ENCODE assay signal across 16 mouse cellular contexts in the genomic region with DNA sequence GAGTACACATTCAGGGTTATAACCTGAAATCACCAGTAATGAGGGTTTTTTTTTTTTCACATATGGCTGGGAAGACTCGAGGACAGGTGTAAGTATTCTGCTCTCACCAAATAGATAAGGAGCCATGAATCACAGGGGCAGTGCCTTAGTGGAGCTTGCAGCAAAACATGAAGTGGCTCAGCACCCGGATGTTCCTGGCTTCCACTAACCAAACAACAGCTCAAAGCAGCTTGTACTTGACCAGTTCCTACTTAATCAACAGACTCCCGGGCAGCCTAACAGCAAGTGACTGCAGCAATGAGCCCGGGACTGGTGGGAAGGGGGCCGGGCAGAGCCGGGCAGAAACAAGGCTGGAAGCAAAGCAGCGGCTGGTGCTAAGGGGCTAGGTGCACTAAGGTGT. TPM values are rescaled to one million over a fixed set of nuclear protein-coding genes. Genes with fewer than 3 reads are reported as not detected.
A peak's percentile ranks its signal among the peaks of the same experiment; 100 is the strongest.
DNase-seq lines count a peak whose midpoint lies in the region; ATAC-seq and TF ChIP-seq lines count a peak whose summit lies in the region.
"Had no signal": no experiment of that assay in that cellular context is flagged by ENCODE, and none has a peak within 500 bp of the region (broad histone marks: within the 10 kb centered on the region; RNA-seq: fewer than 3 reads in every experiment).

No protein-coding gene starts in this region.

- H3K9me3 ChIP-seq in heart, embryonic 13.5 days: 0 out of 2 replicates have a peak, but pooled peaks cover 3% of the 10 kb centered on the region
- no peaks in the 10 kb centered on the region for H3K9me3 ChIP-seq in heart, embryonic 10.5 days
- H3K9me3 ChIP-seq in midbrain, postnatal 0 days (ENCODE audit: low read length): no peaks in the 10 kb centered on the region
- no peaks in the 10 kb centered on the region for H3K9me3 ChIP-seq in midbrain, embryonic 10.5 days (replicated peaks)
- no peaks in the 10 kb centered on the region for H3K9me3 ChIP-seq in limb, embryonic 12.5 days
- H3K9me3 ChIP-seq in stomach, postnatal 0 days (ENCODE audit: control insufficient read depth, low read length): no peaks in the 10 kb centered on the region
- no peaks in the 10 kb centered on the region for H3K9me3 ChIP-seq in kidney, embryonic 14.5 days (ENCODE audit: control insufficient read depth, low read length)
- H3K9me3 ChIP-seq: limb, embryonic 15.5 days; lung, embryonic 15.5 days; midbrain, embryonic 15.5 days; neural tube, embryonic 12.5 days had no signal

- 0 out of 2 replicates have a peak, but pooled peaks cover 3% of the 10 kb centered on the region for H3K36me3 ChIP-seq in heart, embryonic 13.5 days
- H3K36me3 ChIP-seq in heart, embryonic 10.5 days: no peaks in the 10 kb centered on the region
- no peaks in the 10 kb centered on the region for H3K36me3 ChIP-seq in midbrain, postnatal 0 days (ENCODE audit: insufficient read depth, low read length)
- no peaks in the 10 kb centered on the region for H3K36me3 ChIP-seq in midbrain, embryonic 10.5 days
- no peaks in the 10 kb centered on the region for H3K36me3 ChIP-seq in limb, embryonic 12.5 days
- no peaks in the 10 kb centered on the region for H3K36me3 ChIP-seq in stomach, postnatal 0 days (ENCODE audit: control insufficient read depth, insufficient read depth, low read length)
- H3K36me3 ChIP-seq in kidney, embryonic 14.5 days (ENCODE audit: control insufficient read depth, insufficient read depth, low read length): no peaks in the 10 kb centered on the region
- H3K36me3 ChIP-seq: limb, embryonic 15.5 days; lung, embryonic 15.5 days; midbrain, embryonic 15.5 days; neural tube, embryonic 12.5 days had no signal

- H3K9ac ChIP-seq in heart, embryonic 13.5 days: no peak overlapping the region
- no peak overlapping the region for H3K9ac ChIP-seq in midbrain, postnatal 0 days (replicated peaks; ENCODE audit: low read length, poor library complexity, severe bottlenecking)
- no peak overlapping the region for H3K9ac ChIP-seq in limb, embryonic 12.5 days (replicated peaks)
- no peak overlapping the region for H3K9ac ChIP-seq in stomach, postnatal 0 days (ENCODE audit: low read length)
- H3K9ac ChIP-seq in kidney, embryonic 14.5 days (ENCODE audit: low read depth, low read length): no peak overlapping the region
- H3K9ac ChIP-seq: limb, embryonic 15.5 days; lung, embryonic 15.5 days; midbrain, embryonic 15.5 days; neural tube, embryonic 12.5 days had no signal

- WGBS in heart, embryonic 13.5 days: 29% methylated on average over 7 of the region's 7 CpGs
- WGBS in heart, embryonic 10.5 days: 31% methylated on average over 7 of the region's 7 CpGs
- WGBS in midbrain, postnatal 0 days: 71% methylated on average over 7 of the region's 7 CpGs
- WGBS in midbrain, embryonic 10.5 days: 76% methylated on average over 7 of the region's 7 CpGs
- WGBS in limb, embryonic 12.5 days: 49% methylated on average over 7 of the region's 7 CpGs
- WGBS in stomach, postnatal 0 days: 34% methylated on average over 7 of the region's 7 CpGs
- 63% methylated on average over 7 of the region's 7 CpGs for WGBS in kidney, embryonic 14.5 days

- no peak for TF ChIP-seq EP300 in stomach, postnatal 0 days (optimal IDR thresholded peaks at IDR 0.05)

- H3K27ac ChIP-seq in heart, embryonic 13.5 days (replicated peaks): no peak overlapping the region
- no peak overlapping the region for H3K27ac ChIP-seq in heart, embryonic 10.5 days
- 0 out of 2 replicates have a peak overlapping the region, but pooled peaks have one; percentile 18 for H3K27ac ChIP-seq in midbrain, postnatal 0 days (ENCODE audit: low read depth, low read length)
- H3K27ac ChIP-seq in midbrain, embryonic 10.5 days (replicated peaks): no peak overlapping the region
- peak overlapping the region; percentile 92 for H3K27ac ChIP-seq in limb, embryonic 12.5 days
- peak overlapping the region; percentile 30; the same call in 1 of the 2 replicates for H3K27ac ChIP-seq in stomach, postnatal 0 days (replicated peaks)
- H3K27ac ChIP-seq in kidney, embryonic 14.5 days (ENCODE audit: low read depth, low read length): no peak overlapping the region
- H3K27ac ChIP-seq: lung, embryonic 15.5 days; neural tube, embryonic 12.5 days had no signal

- TF ChIP-seq CTCF in midbrain, postnatal 0 days (IDR thresholded peaks at IDR 0.05): no peak
- TF ChIP-seq CTCF in stomach, postnatal 0 days (IDR thresholded peaks at IDR 0.05; ENCODE audit: low read depth): no peak

- H3K4me1 ChIP-seq in heart, embryonic 13.5 days: peaks cover 53% of the 10 kb centered on the region
- H3K4me1 ChIP-seq in heart, embryonic 10.5 days: peaks cover 40% of the 10 kb centered on the region
- H3K4me1 ChIP-seq in midbrain, postnatal 0 days (ENCODE audit: insufficient read depth, low read length): peaks cover 7% of the 10 kb centered on the region; the same call in 1 of the 2 replicates
- H3K4me1 ChIP-seq in midbrain, embryonic 10.5 days: peaks cover 20% of the 10 kb centered on the region
- H3K4me1 ChIP-seq in limb, embryonic 12.5 days (replicated peaks): peaks cover 57% of the 10 kb centered on the region
- no peaks in the 10 kb centered on the region; the same call in 1 of the 2 replicates for H3K4me1 ChIP-seq in stomach, postnatal 0 days (replicated peaks; ENCODE audit: control insufficient read depth, insufficient read depth)
- H3K4me1 ChIP-seq in kidney, embryonic 14.5 days (ENCODE audit: control insufficient read depth, insufficient read depth, low read length): 0 out of 2 replicates have a peak, but pooled peaks cover 5% of the 10 kb centered on the region

- DNase-seq in heart, embryonic 10.5 days (ENCODE audit: low spot score): no peak
- no peak for DNase-seq in midbrain, postnatal 0 days (ENCODE audit: low spot score)
- no peak for DNase-seq in midbrain, embryonic 10.5 days (ENCODE audit: low spot score)
- DNase-seq in stomach, postnatal 0 days (ENCODE audit: low spot score): peak; percentile 76
- DNase-seq in adrenal gland, postnatal 10 days: no peak
- DNase-seq: adrenal gland, adult 2 months; B cell, adult 2 months; cerebellum, adult 2 months; kidney, postnatal 36 days had no signal

- no peak overlapping the region for H3K4me3 ChIP-seq in heart, embryonic 13.5 days
- no peak overlapping the region for H3K4me3 ChIP-seq in heart, embryonic 10.5 days
- H3K4me3 ChIP-seq in midbrain, postnatal 0 days (ENCODE audit: low read depth, low read length): no peak overlapping the region
- H3K4me3 ChIP-seq in midbrain, embryonic 10.5 days: no peak overlapping the region
- no peak overlapping the region for H3K4me3 ChIP-seq in limb, embryonic 12.5 days (replicated peaks)
- no peak overlapping the region for H3K4me3 ChIP-seq in stomach, postnatal 0 days (ENCODE audit: low read depth, low read length)
- H3K4me3 ChIP-seq in kidney, embryonic 14.5 days (ENCODE audit: low read length): no peak overlapping the region
- H3K4me3 ChIP-seq: limb, embryonic 15.5 days; lung, embryonic 15.5 days; midbrain, embryonic 15.5 days; neural tube, embryonic 12.5 days had no signal

- peak overlapping the region; percentile 30 for H3K4me2 ChIP-seq in heart, embryonic 13.5 days
- no peak overlapping the region for H3K4me2 ChIP-seq in midbrain, postnatal 0 days (ENCODE audit: low read depth, low read length, poor library complexity, severe bottlenecking)
- peak overlapping the region; percentile 47 for H3K4me2 ChIP-seq in limb, embryonic 12.5 days
- H3K4me2 ChIP-seq in stomach, postnatal 0 days (replicated peaks; ENCODE audit: low read depth): no peak overlapping the region
- no peak overlapping the region for H3K4me2 ChIP-seq in kidney, embryonic 14.5 days (replicated peaks; ENCODE audit: low read depth, low read length)
- H3K4me2 ChIP-seq: limb, embryonic 15.5 days; lung, embryonic 15.5 days; midbrain, embryonic 15.5 days; neural tube, embryonic 12.5 days had no signal

- H3K27me3 ChIP-seq in heart, embryonic 13.5 days (replicated peaks): no peaks in the 10 kb centered on the region
- no peaks in the 10 kb centered on the region for H3K27me3 ChIP-seq in heart, embryonic 10.5 days (ENCODE audit: insufficient read depth, poor library complexity, severe bottlenecking)
- no peaks in the 10 kb centered on the region for H3K27me3 ChIP-seq in midbrain, postnatal 0 days (ENCODE audit: insufficient read depth, low read length)
- no peaks in the 10 kb centered on the region for H3K27me3 ChIP-seq in midbrain, embryonic 10.5 days (ENCODE audit: low read depth, poor library complexity, severe bottlenecking)
- no peaks in the 10 kb centered on the region for H3K27me3 ChIP-seq in limb, embryonic 12.5 days
- no peaks in the 10 kb centered on the region for H3K27me3 ChIP-seq in stomach, postnatal 0 days (ENCODE audit: control insufficient read depth, insufficient read depth, low read length)
- H3K27me3 ChIP-seq in kidney, embryonic 14.5 days (ENCODE audit: control insufficient read depth, insufficient read depth, low read length): no peaks in the 10 kb centered on the region
- H3K27me3 ChIP-seq: limb, embryonic 15.5 days; lung, embryonic 15.5 days; midbrain, embryonic 15.5 days; neural tube, embryonic 12.5 days had no signal

- ATAC-seq in heart, embryonic 13.5 days (ENCODE audit: extremely low read depth, insufficient number of reproducible peaks, low FRiP score, low TSS enrichment): no peak
- ATAC-seq in midbrain, postnatal 0 days (ENCODE audit: low FRiP score): no peak
- no peak for ATAC-seq in limb, embryonic 12.5 days (ENCODE audit: insufficient number of reproducible peaks, insufficient read depth, low FRiP score, low TSS enrichment, low read depth)
- ATAC-seq in stomach, postnatal 0 days (ENCODE audit: low FRiP score, low TSS enrichment): peak; percentile 73
- ATAC-seq in kidney, embryonic 14.5 days (ENCODE audit: low FRiP score, low TSS enrichment): no peak

RNA-seq across cellular contexts. Expression of gene Ankrd44, which starts 20.6 kb away (rescaled TPM):
- polyA plus RNA-seq in heart, embryonic 13.5 days (2015; fragmentation: Nextera tagmentation; extraction: Ambion mirVana): 5.9 and 6.3 TPM in 2 replicates
- polyA plus RNA-seq in heart, embryonic 10.5 days (2016; fragmentation: Nextera tagmentation; extraction: Ambion mirVana): 10.9 and 11.9 TPM in 2 replicates
- total RNA-seq in midbrain, postnatal 0 days (2014; rRNA removed): 51.6 and 68.9 TPM in 2 replicates
- polyA plus RNA-seq in midbrain, postnatal 0 days (2015; fragmentation: Nextera tagmentation; extraction: Ambion mirVana): 13.2 and 16.7 TPM in 2 replicates
- 7.8 and 10.8 TPM in 2 replicates for polyA plus RNA-seq in midbrain, embryonic 10.5 days (2016; fragmentation: Nextera tagmentation; extraction: Ambion mirVana)
- polyA plus RNA-seq in limb, embryonic 12.5 days (2016; fragmentation: Nextera tagmentation; extraction: Ambion mirVana): 21.6 and 22.2 TPM in 2 replicates
- 7.8 and 8.7 TPM in 2 replicates for polyA plus RNA-seq in stomach, postnatal 0 days (2015; fragmentation: Nextera tagmentation; extraction: Ambion mirVana)
- polyA plus RNA-seq in kidney, embryonic 14.5 days (2014; fragmentation: Nextera tagmentation; extraction: Ambion mirVana): 5.3 and 9.0 TPM in 2 replicates
- 10 to 100 TPM; 25.7 to 32.1 TPM for total RNA-seq in adrenal gland, postnatal 10 days (2021)

Comparison
In these comparisons a context has a peak if more than half of its experiments do, and no peak if none do; other contexts are left out.
1. H3K27ac ChIP-seq: peak in midbrain, postnatal 0 days (single experiment), limb, embryonic 12.5 days (single experiment) and stomach, postnatal 0 days (single experiment); none in heart, embryonic 13.5 days (single experiment), heart, embryonic 10.5 days (single experiment), midbrain, embryonic 10.5 days (single experiment) and kidney, embryonic 14.5 days (single experiment).
2. H3K4me2 ChIP-seq: peak in heart, embryonic 13.5 days (single experiment) and limb, embryonic 12.5 days (single experiment); none in midbrain, postnatal 0 days (single experiment), stomach, postnatal 0 days (single experiment) and kidney, embryonic 14.5 days (single experiment).